Mouse (Mus musculus) c-Kit-positive CD71-positive TER-119-positive erythroid progenitor cells, embryonic 14.5 days (primary cell): ENCODE measurements around the gene Srsf10.
A peak's percentile ranks its signal among the peaks of the same experiment; 100 is the strongest.

Experiments used
- DNase-seq: peaks from one replicate; pipeline ENCODE4 v3.0.0-alpha.2; 2013; ENCODE audit warnings: low spot score

Srsf10 gene

DNA sequence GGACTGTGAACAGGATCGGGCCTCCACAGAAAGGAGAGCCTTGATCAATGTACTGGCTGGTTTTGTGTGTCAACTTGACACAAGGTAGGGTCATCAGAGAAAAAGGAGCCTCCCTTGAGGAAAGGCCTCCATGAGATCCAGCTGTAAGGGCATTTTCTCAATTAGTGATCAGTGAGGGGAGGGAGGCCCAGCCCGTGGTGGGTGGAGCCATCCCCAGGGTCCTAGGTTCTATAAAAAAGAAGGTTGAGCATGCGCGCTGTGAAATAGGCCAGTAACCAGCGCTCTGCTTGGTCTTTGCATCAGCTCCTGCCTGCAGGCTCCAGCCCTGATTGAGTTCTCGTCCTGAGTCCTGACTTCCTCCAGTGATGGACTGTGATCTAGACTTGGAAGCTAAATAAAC lies 29.0 kb downstream of the Srsf10 start:
- DNase-seq: no peak

DNA sequence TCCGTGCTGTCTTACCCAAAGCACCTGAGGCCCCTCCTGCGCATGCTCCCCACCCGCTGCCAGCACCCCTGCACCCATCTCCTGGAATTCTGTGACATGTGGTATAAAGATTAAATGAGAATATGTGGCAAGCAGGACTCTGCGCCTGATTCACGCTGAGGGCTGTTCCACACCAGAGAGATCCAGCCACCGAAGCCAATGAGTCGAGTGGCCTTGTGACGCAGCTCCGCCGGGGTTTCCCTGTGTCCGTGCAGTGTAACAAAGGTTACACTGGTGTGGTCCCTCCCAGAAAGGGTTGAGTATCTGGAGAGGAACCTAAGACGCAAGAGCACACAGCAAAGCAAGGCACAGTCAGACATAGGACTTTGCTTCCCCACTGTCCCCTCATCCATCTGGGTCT lies 30.1 kb downstream of the Srsf10 start:
- DNase-seq: no peak

DNA sequence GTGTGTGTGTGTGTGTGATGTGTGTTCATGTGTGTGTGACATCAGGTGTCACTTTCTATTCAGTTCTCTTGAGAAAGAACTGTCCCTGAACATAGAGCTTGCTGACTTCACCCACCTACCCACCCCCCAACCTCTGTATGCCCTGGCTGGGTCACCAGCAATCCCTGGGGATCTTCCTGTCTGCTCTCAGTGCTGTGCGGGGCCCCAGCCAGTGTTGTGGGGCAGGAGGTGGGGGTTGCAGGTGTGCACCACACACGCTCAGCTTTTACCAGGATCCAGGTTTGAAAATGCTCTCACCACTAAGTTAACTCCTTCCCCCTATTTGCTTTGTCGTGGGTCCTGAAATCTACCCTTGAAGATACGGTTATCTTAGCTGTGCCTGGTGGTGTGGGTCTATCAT lies 30.6 kb downstream of the Srsf10 start:
- DNase-seq: no peak

DNA sequence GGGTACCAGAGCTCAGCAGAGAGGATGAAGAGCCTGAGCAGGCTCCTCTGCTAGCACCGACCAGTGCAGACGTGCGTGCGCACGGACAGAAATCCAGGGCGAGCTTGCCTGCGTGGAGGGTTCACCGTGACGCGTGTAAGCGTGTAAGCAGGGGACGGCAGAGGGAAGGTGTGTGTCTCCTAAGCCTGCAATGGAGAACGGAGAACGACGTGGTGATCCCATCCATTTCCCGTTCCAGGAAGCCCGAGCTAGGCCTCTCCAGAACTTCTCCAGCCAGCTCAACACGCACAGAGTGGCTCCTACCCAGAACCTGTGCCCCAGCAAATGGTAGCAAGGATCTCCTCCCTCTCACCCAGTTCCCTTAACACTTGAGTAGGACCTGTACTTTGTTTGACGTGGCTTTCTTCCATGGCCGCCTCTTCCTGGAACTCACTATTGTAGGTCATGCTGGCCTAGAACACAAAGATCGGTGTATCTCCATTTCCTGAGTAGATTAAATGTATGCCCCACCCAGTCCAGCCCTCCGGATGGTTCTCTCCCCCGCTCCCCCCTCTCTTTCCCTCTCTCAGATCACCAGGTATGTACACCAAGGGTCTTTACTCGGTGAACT lies 33.0 kb downstream of the Srsf10 start:
- DNase-seq: no peak

DNA sequence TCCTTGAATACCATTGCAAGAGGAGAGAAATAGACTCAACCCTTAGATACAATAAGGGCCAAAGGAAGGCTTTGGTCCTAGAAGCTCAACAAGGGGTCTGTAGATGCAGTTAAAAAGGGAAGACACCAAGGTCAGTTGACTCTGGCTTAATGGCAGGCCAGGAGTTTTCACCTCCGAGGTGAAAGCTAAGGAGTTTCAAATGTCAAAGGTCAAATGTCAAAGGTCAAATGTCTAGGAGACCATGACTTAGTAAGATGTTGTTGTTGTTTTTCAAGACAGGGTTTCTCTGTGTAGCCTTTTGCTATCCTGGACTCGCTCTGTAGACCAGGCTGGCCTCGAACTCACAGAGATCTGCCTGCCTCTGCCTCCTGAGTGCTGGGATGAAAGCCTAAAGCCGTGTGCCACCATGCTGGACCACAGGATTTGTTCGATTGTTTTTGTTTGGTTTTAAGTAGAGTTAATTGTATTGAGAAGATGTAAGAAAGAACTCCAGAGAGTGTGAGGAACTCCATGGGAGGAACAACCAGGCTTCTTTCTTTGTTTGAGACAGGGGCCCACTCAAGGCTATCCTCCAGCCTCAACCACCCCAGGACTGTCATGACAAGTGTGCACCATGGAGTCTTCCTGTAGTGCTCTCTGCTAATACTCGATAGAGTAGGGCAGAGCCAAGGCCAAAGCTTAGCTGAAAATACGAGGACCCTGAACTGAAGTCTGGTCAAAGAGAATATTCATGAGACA lies 33.8 kb downstream of the Srsf10 start:
- DNase-seq: no peak

DNA sequence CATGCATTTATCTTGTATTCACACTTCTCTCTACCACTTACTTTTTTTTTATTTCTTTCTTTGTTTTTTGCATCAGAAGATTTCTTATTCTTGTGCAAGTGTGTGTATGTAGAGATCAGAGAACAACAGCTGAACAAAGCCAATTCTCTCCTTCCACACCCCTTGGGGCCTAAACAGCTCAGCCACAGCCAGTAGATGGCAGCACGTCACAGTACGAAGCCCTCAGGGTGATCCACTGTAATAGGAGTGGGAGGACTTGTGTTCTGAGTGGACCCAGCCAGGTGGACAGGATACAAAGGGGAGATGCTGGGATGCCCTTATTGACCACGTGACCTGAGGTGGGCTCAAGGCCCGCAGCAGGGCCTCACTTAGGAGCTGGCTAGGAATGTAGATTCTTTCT lies 34.3 kb downstream of the Srsf10 start:
- DNase-seq: peak; percentile 66

DNA sequence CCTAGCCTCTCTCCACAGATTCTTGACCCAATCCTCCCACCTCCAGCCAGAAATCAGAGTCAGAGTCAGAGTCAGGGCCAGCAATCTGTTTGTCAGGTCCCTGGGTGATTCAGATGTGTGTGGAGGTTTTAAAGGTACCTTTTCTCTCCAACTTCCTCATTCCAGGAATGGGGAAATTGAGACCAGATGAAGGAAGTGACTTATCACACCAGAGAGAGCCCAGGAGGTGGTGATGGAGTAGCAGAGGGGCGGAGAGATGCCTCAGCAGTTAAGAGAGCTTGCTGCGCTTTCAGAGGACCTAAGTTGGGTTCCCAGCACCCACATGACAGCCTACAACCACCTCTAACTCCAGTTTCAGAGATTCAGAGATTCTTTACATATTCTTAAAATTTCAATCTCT lies 36.0 kb downstream of the Srsf10 start:
- DNase-seq: no peak

DNA sequence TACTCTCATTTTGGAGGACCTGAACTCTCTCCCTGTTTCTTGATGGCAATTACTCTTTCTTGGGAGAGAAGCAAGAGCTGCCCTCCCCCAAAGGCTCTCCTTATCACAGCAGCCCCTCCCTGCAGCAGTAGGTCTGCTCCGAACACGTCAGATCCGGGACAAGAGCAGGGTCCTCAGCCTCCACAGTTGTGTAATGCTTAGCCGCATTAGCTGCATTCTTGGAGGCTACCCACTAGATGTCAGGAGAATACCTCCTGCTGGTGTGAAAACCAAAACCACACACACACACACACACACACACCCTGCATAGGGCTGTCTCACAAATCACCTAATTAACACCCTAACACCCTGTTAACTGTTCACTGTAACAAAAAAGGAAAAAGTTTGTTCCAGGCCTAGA lies 37.3 kb downstream of the Srsf10 start:
- no peak for DNase-seq

DNA sequence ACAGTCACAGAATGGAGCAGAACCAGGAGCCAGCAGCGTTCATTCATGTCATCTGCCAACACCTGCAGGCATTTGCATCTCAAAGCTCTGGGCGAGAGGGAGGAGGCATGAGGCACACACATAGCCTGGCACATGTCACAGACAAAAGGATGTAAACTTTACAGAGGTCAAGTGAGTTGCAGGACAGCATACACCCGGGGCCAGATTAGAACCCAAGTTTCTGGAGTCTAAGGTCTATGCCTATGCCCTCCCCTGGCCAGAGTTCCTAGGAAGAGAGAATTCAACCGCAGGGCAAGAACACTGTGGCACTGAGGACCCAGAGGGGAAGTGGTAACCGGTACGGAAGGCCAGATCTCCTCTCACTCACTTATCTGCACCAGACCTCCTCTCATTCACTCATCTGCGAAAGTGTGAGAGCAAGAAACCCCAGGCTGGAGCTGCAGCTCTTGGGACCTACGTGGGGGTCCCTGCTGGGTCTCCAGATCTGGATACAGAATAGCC lies 39.6 kb downstream of the Srsf10 start, which contains the start of gene Cnr2:
Gene Cnr2 (plus strand): TSS at position 324 of the 501 bp plus-strand sequence.
- DNase-seq: no peak

DNA sequence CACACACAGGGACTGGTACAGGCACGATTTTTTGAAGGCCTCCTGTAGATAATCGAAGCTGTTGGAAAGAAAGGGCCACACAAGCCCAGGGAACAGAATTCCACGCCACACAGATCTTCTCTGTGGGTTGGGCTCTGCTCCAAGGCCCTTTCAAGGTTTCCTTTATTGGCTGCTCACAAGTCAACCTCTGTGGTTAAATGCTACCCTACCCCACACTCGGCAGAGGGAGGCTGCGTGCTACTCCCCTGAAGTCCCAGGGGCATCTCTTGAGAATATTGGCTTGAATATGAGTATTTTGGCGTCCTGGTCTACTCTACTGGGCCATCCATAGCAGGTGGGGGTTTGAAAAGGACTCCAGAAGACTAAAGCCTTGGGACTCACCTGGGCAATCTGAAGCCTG lies 40.6 kb downstream of the Srsf10 start:
- DNase-seq: no peak

DNA sequence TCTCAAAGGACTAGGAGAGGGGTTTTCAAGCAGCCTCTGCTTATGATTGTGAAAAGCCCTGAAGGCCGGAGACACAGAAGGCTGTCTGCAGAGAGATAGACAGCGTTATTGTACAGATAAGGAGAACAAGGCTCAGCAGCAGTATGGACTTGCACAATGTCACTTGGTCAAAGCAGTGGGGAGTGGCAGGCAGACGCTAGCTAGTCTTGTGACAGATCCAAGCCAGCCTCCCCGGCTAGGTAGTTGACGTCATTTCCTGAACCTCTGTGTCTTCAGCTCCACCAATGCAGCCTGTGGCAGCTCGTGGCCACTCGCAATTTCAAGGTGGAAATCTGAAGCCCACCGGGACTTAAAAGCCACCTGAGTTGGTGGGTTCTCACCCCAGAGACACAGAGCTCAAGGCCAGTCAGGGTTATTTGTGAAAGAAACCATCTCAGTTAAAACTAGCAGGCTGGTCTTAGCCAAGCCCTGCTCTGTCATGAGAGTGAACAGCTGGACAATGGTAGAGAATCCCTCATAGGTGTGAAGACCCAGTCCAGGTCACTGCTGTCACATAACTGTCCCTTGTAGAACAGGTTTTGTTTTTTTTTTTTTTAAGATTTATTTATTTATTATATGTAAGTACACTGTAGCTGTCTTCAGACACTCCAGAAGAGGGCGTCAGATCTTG lies 43.0 kb downstream of the Srsf10 start:
- DNase-seq: peak; percentile 83

DNA sequence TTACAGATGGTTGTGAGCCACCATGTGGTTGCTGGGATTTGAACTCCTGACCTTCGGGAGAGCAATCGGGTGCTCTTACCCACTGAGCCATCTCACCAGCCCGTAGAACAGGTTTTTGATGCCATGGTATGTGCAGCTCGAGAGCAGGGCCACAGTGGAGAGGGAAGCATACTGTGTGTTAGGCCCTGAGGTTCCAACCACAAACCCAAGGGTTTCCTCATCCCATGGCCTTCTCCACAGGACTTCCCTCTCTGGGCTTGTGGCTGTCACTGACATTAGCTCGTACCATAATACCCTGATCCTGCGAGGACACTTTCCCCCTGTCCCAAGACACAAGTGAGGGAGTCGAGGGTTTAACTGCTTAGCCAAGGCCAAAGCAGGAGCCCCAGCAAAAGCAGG lies 43.5 kb downstream of the Srsf10 start:
- DNase-seq: no peak

DNA sequence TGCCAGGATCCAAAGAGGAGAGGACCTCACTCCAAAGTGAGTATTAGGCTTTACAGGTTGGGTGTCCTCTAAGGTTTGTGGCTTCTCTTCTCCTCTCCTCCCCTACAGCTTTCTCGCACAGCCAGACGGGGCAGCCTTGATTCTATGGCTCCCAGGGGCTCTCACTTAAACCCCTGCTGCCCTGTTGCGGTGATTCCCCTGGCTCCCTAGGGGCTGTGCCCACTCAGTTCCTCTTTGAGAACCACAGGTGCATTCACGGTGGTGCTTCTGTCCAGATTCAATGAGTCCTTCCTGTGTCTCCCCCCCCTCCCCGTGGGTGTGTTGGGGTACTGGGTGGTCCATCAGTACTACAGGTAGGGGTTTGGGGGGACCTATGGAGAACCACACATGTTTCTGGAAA lies 44.5 kb downstream of the Srsf10 start:
- no peak for DNase-seq

DNA sequence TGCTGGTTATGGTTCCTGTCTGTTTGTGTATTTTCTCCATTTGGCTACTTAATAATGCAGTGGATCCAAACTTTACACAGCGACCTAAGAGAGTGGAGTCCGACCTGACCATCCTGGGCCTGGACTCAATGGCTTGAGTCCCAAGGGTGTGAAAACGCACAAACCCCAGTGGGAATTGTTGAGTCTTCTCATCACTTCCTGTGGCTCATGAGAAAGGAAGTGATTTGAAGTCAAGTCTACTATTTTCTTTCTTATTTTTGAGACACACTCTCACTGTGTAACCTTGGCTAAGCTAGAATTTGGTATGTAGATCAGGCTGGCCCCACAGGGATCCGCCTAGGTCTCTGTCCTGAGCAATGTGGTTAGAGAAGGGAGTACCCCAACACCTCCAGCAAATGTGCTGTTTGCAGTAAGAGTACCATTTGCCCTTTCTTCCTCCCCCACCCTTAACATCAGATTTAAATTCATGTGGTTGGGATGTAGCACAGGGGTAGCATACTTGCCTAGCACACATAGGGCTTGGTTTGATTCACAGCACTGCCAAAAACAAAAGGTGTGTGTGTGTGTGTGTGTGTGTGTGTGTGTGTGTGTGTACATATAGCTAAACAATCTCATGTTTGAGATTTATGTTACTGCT lies 47.2 kb downstream of the Srsf10 start:
- no peak for DNase-seq

DNA sequence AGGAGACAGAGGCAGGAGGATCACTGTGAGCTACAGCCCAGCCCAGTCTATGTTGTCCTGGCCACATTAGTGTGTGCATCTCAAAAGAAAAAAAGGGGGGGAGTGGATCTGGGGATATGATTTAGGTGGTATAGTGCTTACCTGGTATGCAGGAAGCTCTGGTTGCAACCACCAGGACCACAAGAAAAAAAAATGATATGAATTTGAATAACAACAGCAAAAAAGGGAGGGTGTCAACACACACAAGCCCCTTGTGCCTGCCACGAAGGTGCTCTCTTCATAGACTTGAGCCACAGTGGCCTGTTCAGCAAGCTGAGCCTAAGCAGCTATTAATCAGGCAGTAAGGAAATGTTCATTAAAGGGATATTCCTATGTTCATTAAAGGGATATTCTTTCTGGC lies 49.3 kb downstream of the Srsf10 start:
- no peak for DNase-seq

DNA sequence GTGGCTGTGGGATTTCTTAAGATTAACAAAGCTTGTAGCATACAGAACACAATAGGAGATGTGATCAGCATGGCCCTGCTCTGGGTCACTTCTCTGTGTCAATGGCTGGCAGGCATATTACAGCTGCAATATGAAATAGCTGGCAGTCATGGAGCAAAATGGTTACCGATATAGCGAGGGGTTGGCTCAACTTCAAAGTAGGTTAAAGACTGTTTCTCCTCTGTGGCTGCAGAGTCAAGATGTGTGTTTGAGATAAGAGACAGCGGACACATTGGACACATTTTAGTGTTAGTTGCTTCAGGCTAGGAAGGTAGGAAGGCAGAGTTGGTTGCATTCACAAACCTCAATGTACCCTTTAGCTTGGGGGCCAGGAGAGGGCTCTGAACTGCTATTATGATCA lies 51.1 kb downstream of the Srsf10 start:
- DNase-seq: no peak

DNA sequence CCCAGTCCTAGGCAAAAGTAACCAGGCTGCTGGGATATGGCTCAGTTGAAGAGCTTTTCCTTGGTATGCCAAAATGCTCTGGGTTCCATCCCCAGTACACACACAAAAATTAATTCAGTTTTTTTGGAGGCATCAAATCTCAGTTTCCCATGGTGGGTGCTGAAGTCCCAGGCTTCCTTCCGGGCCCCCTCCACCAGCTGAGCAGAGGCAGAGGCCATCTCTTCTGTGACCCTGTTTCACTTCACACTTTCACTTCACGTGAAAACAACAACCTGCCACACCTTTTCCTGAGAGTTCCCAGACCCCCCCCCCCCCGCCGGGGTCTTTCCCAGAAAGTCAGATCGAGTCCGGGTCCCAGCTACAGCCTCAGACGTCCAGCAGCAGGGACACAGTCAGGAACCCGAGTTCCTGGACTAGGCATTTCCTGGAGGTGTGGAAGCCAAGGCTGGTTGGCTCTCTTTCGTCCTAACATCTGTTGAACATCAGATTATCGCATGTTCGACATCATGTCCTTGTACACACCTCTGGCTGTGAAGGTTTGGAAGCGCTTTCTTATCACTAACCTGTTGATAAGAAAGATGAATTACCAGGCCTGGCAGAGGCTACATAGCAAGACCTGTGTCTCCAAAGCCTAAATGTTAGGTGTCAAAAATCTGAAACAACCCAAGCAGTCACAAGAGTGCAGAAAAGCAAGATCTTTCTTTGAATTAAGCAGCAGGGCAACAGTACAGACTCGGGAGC lies 53.9 kb downstream of the Srsf10 start:
- no peak for DNase-seq

DNA sequence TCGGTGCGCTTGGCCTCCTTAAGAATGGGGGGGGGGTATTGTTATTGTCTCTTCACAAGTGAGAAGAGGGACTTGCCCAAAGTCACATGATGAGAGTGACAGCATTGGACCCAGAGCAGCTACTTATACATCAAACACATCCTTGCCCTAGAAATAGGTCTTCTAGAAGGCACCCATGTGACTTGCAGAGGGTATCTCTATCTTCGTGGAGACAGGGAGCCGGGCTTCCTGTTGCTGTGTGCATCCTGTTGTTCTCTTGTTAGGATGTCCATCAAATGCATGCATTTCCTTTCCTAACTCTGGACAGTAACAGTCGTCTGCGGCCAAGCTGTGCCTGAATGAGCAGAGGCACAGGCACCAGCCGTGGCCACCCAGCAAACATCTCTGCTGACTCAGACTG lies 56.0 kb downstream of the Srsf10 start:
- no peak for DNase-seq

DNA sequence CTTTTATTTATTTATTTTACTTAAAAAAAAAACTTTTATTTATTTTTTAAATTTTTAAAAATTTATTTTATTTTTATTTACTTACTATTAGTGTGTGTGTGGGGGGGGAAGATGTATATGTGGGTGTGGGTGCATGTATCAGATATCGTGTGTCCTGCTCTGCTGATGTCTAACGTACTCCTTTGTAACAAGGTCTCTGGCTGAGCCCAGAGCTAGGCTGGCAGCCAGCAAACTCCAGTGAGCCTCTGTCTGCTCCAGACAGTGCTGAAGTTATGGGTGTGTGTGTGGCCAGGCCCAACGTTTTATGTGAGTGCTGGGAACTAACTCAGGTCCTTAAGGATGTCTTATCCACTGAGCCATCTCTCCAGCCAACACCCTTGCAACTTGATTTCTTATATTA lies 56.6 kb downstream of the Srsf10 start:
- DNase-seq: no peak

DNA sequence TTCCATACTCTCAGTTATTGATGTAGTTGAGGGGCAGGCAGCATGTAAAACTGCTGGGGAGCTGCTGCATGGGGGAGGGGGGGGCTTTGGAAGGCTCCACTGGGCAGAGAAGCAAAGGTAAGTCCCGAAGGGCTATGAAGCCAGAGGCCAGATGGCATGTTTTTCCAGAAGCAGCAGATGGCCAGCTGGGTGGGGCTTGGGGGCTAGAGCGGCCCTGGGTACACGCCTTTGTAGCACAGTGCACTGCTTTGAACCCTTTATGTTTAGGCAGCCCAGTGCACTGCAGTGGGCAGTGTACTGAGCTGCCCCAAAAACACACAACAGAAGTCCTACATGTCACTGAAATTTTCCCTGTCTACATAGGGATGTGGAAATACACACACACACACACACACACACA lies 57.3 kb downstream of the Srsf10 start:
- no peak for DNase-seq

DNA sequence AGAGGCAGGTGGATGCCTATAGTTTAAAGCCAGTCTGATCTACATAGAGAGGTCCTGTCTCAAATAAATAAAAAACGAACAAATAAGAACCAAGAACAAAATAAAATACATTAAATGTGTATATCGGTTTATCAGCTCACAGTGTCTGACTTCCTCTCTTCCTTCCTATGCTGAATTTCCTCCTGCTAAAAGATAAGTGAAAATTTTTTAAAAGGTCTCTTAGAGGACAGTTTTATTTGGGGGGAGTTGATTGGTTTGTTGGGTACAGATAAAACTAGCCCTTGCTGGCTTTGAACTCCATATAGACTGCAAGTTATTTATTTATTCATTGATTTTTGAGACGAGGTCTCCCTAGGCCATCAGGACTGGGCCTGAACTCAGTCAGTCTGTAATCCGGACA lies 57.9 kb downstream of the Srsf10 start:
- DNase-seq: no peak

DNA sequence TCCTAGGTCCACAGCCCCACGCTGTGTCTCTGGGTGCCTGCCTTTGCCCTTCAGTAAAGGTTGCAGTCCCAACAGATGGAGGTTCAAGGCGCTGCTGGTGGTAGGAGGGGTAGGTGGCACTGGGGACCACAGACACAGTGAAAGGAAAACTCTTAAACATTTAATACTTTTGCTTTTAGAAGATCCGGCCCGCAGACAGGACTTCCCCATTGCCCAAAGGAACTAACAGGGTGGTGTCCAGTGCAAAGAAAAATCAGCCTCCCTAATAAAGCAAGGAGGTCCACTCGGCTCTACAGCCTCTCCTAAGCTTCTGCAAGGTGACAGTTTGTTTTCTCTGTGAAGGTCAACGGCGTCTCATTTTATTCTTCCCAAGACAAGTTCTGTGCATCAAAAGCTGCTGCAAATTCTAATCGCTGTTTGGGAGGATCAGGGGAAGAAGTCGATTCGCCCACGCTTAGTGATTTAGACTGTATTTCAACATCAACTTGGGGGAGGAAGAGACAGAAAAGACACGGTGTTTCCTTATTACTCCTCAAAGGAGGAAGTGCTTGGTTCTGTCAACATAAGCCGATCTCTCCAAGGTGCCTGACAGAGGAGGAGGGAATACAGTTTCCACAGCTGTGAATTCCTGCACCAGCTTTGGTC lies 63.2 kb downstream of the Srsf10 start:
- no peak for DNase-seq
